8 mouse cellular contexts compared by ENCODE assay signal in the genomic region with DNA sequence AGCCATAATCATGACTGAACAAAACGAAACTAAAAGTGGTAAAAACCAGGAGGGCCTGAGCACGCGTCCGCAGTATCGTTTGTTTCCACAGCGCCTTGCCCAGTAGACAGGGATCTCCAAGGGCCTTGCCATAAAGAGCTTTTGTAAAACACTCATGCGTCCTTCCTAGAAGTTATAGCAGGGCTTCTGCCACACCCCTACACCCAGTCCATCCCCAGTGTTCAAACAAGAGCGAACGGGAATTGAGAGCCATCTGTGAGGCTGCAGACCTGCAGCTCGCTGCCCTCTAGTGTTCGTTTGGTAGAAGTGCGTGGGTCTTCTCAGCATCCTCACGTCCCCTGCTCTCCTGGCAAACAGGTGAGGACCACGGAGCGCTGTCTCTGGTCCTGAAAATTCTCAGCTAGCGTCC. TPM values are rescaled to one million over a fixed set of nuclear protein-coding genes. Genes with fewer than 3 reads are reported as not detected.
DNase-seq lines count a peak whose midpoint lies in the region; ATAC-seq and TF ChIP-seq lines count a peak whose summit lies in the region.

No protein-coding gene starts in this region.

- H3K4me1 ChIP-seq in CH12.LX (ENCODE audit: control insufficient read depth in 1 of 2, insufficient read depth in 2 of 2) = peaks cover 2 to 10% of the 10 kb centered on the region in 2 experiments; a peak in 3 of 4 replicates
- no peaks in the 10 kb centered on the region for H3K4me1 ChIP-seq in heart, embryonic 11.5 days (ENCODE audit: control insufficient read depth, insufficient read depth, low read length)
- no peaks in the 10 kb centered on the region for H3K4me1 ChIP-seq in kidney, embryonic 14.5 days (ENCODE audit: control insufficient read depth, insufficient read depth, low read length)
- no peaks in the 10 kb centered on the region for H3K4me1 ChIP-seq in lung, adult 2 months (ENCODE audit: control insufficient read depth, insufficient read depth, low read length)
- H3K4me1 ChIP-seq in neural tube, embryonic 14.5 days (ENCODE audit: control insufficient read depth, insufficient read depth, low read length) = no peaks in the 10 kb centered on the region

- H3K36me3 ChIP-seq in CH12.LX (replicated peaks in 1 of 2; ENCODE audit: control insufficient read depth in 1 of 2, insufficient read depth in 1 of 2, low read length in 1 of 2) = no peaks in the 10 kb centered on the region
- no peaks in the 10 kb centered on the region for H3K36me3 ChIP-seq in heart, embryonic 11.5 days (ENCODE audit: control insufficient read depth, insufficient read depth, low read length)
- H3K36me3 ChIP-seq in kidney, embryonic 14.5 days (ENCODE audit: control insufficient read depth, insufficient read depth, low read length) = no peaks in the 10 kb centered on the region
- no peaks in the 10 kb centered on the region for H3K36me3 ChIP-seq in neural tube, embryonic 14.5 days (ENCODE audit: control insufficient read depth, insufficient read depth, low read length)

- peak overlapping the region; percentile 49 to 72 (median 56) for H3K4me3 ChIP-seq in CH12.LX (replicated peaks in 1 of 3; ENCODE audit: low read depth in 2 of 3, low read length in 2 of 3, poor library complexity in 1 of 3)
- peak overlapping the region; percentile 30 for H3K4me3 ChIP-seq in heart, embryonic 11.5 days (ENCODE audit: low read depth, low read length)
- peak overlapping the region; percentile 27 for H3K4me3 ChIP-seq in kidney, embryonic 14.5 days (ENCODE audit: low read length)
- peak overlapping the region; percentile 66 for H3K4me3 ChIP-seq in lung, adult 2 months (replicated peaks; ENCODE audit: extremely low read depth, low read depth, low read length)
- H3K4me3 ChIP-seq in neural tube, embryonic 14.5 days (ENCODE audit: low read depth, low read length) = no peak overlapping the region

- H3K9ac ChIP-seq in CH12.LX (ENCODE audit: insufficient read depth, low read depth) = peak overlapping the region; percentile 20; the same call in 1 of the 2 replicates
- 0 out of 2 replicates have a peak overlapping the region, but pooled peaks have one; percentile 39 for H3K9ac ChIP-seq in heart, embryonic 11.5 days (ENCODE audit: low read depth, low read length)
- no peak overlapping the region for H3K9ac ChIP-seq in kidney, embryonic 14.5 days (ENCODE audit: low read depth, low read length)
- H3K9ac ChIP-seq in neural tube, embryonic 14.5 days (replicated peaks; ENCODE audit: low read depth, low read length) = no peak overlapping the region

- WGBS in heart, embryonic 11.5 days (ENCODE audit: insufficient replicate concordance) = 28% methylated on average over 16 of the region's 16 CpGs
- 29% methylated on average over 16 of the region's 16 CpGs for WGBS in kidney, embryonic 14.5 days
- 13% methylated on average over 16 of the region's 16 CpGs for WGBS in lung, adult 2 months
- WGBS in neural tube, embryonic 14.5 days = 26% methylated on average over 16 of the region's 16 CpGs

- peak; percentile 89 for DNase-seq in CH12.LX (ENCODE audit: extremely low read depth)
- DNase-seq in adrenal gland, adult 2 months = peak; percentile 71
- peak; percentile 71 for DNase-seq in embryo, embryonic 9.5 days (ENCODE audit: extremely low spot score)
- peak; percentile 63 for DNase-seq in lung, adult 2 months
- peak; percentile 77 for DNase-seq in thymus, postnatal 14 days

- peak; percentile 65 for TF ChIP-seq POLR2A in CH12.LX (IDR thresholded peaks at IDR 0.05; ENCODE audit: low read depth, low read length)
- TF ChIP-seq POLR2A in lung, adult 2 months (IDR thresholded peaks at IDR 0.05; ENCODE audit: borderline replicate concordance, extremely low read depth, low read depth, low read length) = peak; percentile 47; the same call in 1 of the 2 replicates

- no peaks in the 10 kb centered on the region for H3K79me2 ChIP-seq in CH12.LX (replicated peaks; ENCODE audit: control insufficient read depth, extremely low read depth, insufficient read depth, poor library complexity, severe bottlenecking)

- TF ChIP-seq RAD21 in CH12.LX (IDR thresholded peaks at IDR 0.05; ENCODE audit: low read depth, low read length) = peak; percentile 61

- ATAC-seq in heart, embryonic 11.5 days (replicated peaks; ENCODE audit: insufficient number of reproducible peaks, low FRiP score, low TSS enrichment) = no peak
- peak; percentile 59; the same call in 1 of the 2 replicates for ATAC-seq in kidney, embryonic 14.5 days (ENCODE audit: low FRiP score, low TSS enrichment)
- ATAC-seq in neural tube, embryonic 14.5 days (ENCODE audit: low read depth) = no peak

- H3K27me3 ChIP-seq in CH12.LX (replicated peaks) = peaks cover 30% of the 10 kb centered on the region
- H3K27me3 ChIP-seq in heart, embryonic 11.5 days (ENCODE audit: control insufficient read depth, insufficient read depth, low read length) = no peaks in the 10 kb centered on the region; the same call in 1 of the 2 replicates
- no peaks in the 10 kb centered on the region for H3K27me3 ChIP-seq in kidney, embryonic 14.5 days (ENCODE audit: control insufficient read depth, insufficient read depth, low read length)
- H3K27me3 ChIP-seq in neural tube, embryonic 14.5 days (ENCODE audit: control insufficient read depth, insufficient read depth, low read length) = no peaks in the 10 kb centered on the region

- H3K27ac ChIP-seq in CH12.LX (ENCODE audit: insufficient read depth, low read depth) = no peak overlapping the region
- no peak overlapping the region for H3K27ac ChIP-seq in heart, embryonic 11.5 days (ENCODE audit: low read depth, low read length)
- H3K27ac ChIP-seq in kidney, embryonic 14.5 days (ENCODE audit: low read depth, low read length) = no peak overlapping the region
- H3K27ac ChIP-seq in neural tube, embryonic 14.5 days (ENCODE audit: low read depth, low read length) = no peak overlapping the region

- peak; percentile 60 for TF ChIP-seq EP300 in CH12.LX (IDR thresholded peaks at IDR 0.05; ENCODE audit: low read length)

- peak; percentile 86 to 88 for TF ChIP-seq CTCF in CH12.LX (conservative IDR thresholded peaks at IDR 0.05 in 1 of 2, IDR thresholded peaks at IDR 0.05 in 1 of 2; ENCODE audit: low read depth in 2 of 2, low read length in 2 of 2)
- TF ChIP-seq CTCF in lung, adult 2 months (IDR thresholded peaks at IDR 0.05; ENCODE audit: insufficient read depth, low read length) = peak; percentile 97

- in situ Hi-C loops in CH12.LX (cut with MboI; ENCODE audit: low pct_ligation_motif_present, low pct_unique_long_range_greater_than_20kb, low sequenced_read_pairs) = no loop called here

- H3K4me2 ChIP-seq in CH12.LX (ENCODE audit: insufficient read depth, low read depth, poor library complexity, severe bottlenecking) = peak overlapping the region; percentile 29; the same call in 1 of the 2 replicates
- peak overlapping the region; percentile 62 for H3K4me2 ChIP-seq in heart, embryonic 11.5 days
- H3K4me2 ChIP-seq in kidney, embryonic 14.5 days (replicated peaks; ENCODE audit: low read depth, low read length) = peak overlapping the region; percentile 33
- peak overlapping the region; percentile 36; the same call in 1 of the 2 replicates for H3K4me2 ChIP-seq in neural tube, embryonic 14.5 days (ENCODE audit: low read depth, low read length)

- H3K9me3 ChIP-seq in CH12.LX (replicated peaks; ENCODE audit: low read length) = no peaks in the 10 kb centered on the region
- no peaks in the 10 kb centered on the region for H3K9me3 ChIP-seq in heart, embryonic 11.5 days (replicated peaks; ENCODE audit: control insufficient read depth, low read length)
- no peaks in the 10 kb centered on the region for H3K9me3 ChIP-seq in kidney, embryonic 14.5 days (ENCODE audit: control insufficient read depth, low read length)
- H3K9me3 ChIP-seq in neural tube, embryonic 14.5 days (ENCODE audit: control insufficient read depth, low read length) = no peaks in the 10 kb centered on the region

- dilution Hi-C loops in CH12.LX (cut with MboI; ENCODE audit: extremely low pct_ligation_motif_present, extremely low pct_unique_long_range_greater_than_20kb, low sequenced_read_pairs) = no loop called here

RNA-seq across cellular contexts. Expression of gene Tor1b, which starts 10.2 kb away (rescaled TPM):
- total RNA-seq in CH12.LX (2012; rRNA removed) (25.3 and 31.8 TPM in 2 replicates), CH12.LX (2014; rRNA removed) (30.1 and 31.1 TPM in 2 replicates)
- polyA plus RNA-seq in CH12.LX (2012; ENCODE audit: insufficient read length, low read depth) = 19.5 and 23.1 TPM in 2 replicates
- total RNA-seq in adrenal gland, adult 2 months (2021) = 10 to 100 TPM; 49.6 to 51.2 TPM
- polyA plus RNA-seq in adrenal gland, adult 2 months (2012; rRNA removed) = 61.7 and 81.7 TPM in 2 replicates
- polyA plus RNA-seq in heart, embryonic 11.5 days (2014; fragmentation: Nextera tagmentation; extraction: Ambion mirVana) = 23.3 and 23.7 TPM in 2 replicates
- 31.0 and 39.3 TPM in 2 replicates for polyA plus RNA-seq in kidney, embryonic 14.5 days (2014; fragmentation: Nextera tagmentation; extraction: Ambion mirVana)
- polyA plus RNA-seq in lung, adult 2 months (2012; rRNA removed) = 23.6 and 30.2 TPM in 2 replicates
- polyA plus RNA-seq in neural tube, embryonic 14.5 days (2014; fragmentation: Nextera tagmentation; extraction: Ambion mirVana) = 16.3 and 17.5 TPM in 2 replicates

RNA-seq across cellular contexts. Expression of gene Ptges, which starts 12.9 kb away (rescaled TPM):
- total RNA-seq in CH12.LX (2012; rRNA removed) (0.04 and 0.38 TPM in 2 replicates), CH12.LX (2014; rRNA removed) (not detected in 2 replicates)
- 0.09 TPM in 1 of 2 replicates, not detected in the other for polyA plus RNA-seq in CH12.LX (2012; ENCODE audit: insufficient read length, low read depth)
- total RNA-seq in adrenal gland, adult 2 months (2021) = 10 to 100 TPM; 25.4 to 34.1 TPM
- 37.9 and 73.5 TPM in 2 replicates for polyA plus RNA-seq in adrenal gland, adult 2 months (2012; rRNA removed)
- polyA plus RNA-seq in heart, embryonic 11.5 days (2014; fragmentation: Nextera tagmentation; extraction: Ambion mirVana) = 3.1 and 3.6 TPM in 2 replicates
- polyA plus RNA-seq in kidney, embryonic 14.5 days (2014; fragmentation: Nextera tagmentation; extraction: Ambion mirVana) = 6.1 and 7.2 TPM in 2 replicates
- polyA plus RNA-seq in lung, adult 2 months (2012; rRNA removed) = 39.2 and 42.3 TPM in 2 replicates
- polyA plus RNA-seq in neural tube, embryonic 14.5 days (2014; fragmentation: Nextera tagmentation; extraction: Ambion mirVana) = 1.6 and 1.8 TPM in 2 replicates

RNA-seq across cellular contexts. Expression of gene Tor1a, which starts 25.1 kb away (rescaled TPM):
- 44.9 and 49.5 TPM in 2 replicates for total RNA-seq in CH12.LX (2012; rRNA removed)
- total RNA-seq in CH12.LX (2014; rRNA removed) = 58.2 and 69.6 TPM in 2 replicates
- polyA plus RNA-seq in CH12.LX (2012; ENCODE audit: insufficient read length, low read depth) = 35.0 and 45.6 TPM in 2 replicates
- 10 to 100 TPM; 33.5 to 37.5 TPM for total RNA-seq in adrenal gland, adult 2 months (2021)
- 57.0 and 60.9 TPM in 2 replicates for polyA plus RNA-seq in adrenal gland, adult 2 months (2012; rRNA removed)
- 54.9 and 57.6 TPM in 2 replicates for polyA plus RNA-seq in heart, embryonic 11.5 days (2014; fragmentation: Nextera tagmentation; extraction: Ambion mirVana)
- 71.8 and 80.6 TPM in 2 replicates for polyA plus RNA-seq in kidney, embryonic 14.5 days (2014; fragmentation: Nextera tagmentation; extraction: Ambion mirVana)
- 33.3 and 37.4 TPM in 2 replicates for polyA plus RNA-seq in lung, adult 2 months (2012; rRNA removed)
- polyA plus RNA-seq in neural tube, embryonic 14.5 days (2014; fragmentation: Nextera tagmentation; extraction: Ambion mirVana) = 81.5 and 93.1 TPM in 2 replicates

RNA-seq across cellular contexts. Expression of gene BC005624, which starts 39.4 kb away (rescaled TPM):
- total RNA-seq in CH12.LX (2012; rRNA removed) (43.2 and 49.0 TPM in 2 replicates), CH12.LX (2014; rRNA removed) (40.5 and 43.4 TPM in 2 replicates)
- 68.1 and 94.0 TPM in 2 replicates for polyA plus RNA-seq in CH12.LX (2012; ENCODE audit: insufficient read length, low read depth)
- total RNA-seq in adrenal gland, adult 2 months (2021) = 10 to 100 TPM; 45.3 to 50.7 TPM
- 5.6 and 7.8 TPM in 2 replicates for polyA plus RNA-seq in adrenal gland, adult 2 months (2012; rRNA removed)
- 31.4 and 33.0 TPM in 2 replicates for polyA plus RNA-seq in heart, embryonic 11.5 days (2014; fragmentation: Nextera tagmentation; extraction: Ambion mirVana)
- 48.7 and 52.7 TPM in 2 replicates for polyA plus RNA-seq in kidney, embryonic 14.5 days (2014; fragmentation: Nextera tagmentation; extraction: Ambion mirVana)
- polyA plus RNA-seq in lung, adult 2 months (2012; rRNA removed) = 19.7 and 33.2 TPM in 2 replicates
- 75.7 and 81.5 TPM in 2 replicates for polyA plus RNA-seq in neural tube, embryonic 14.5 days (2014; fragmentation: Nextera tagmentation; extraction: Ambion mirVana)

RNA-seq across cellular contexts. Expression of gene Usp20, which starts 39.5 kb away (rescaled TPM):
- 10.1 and 13.8 TPM in 2 replicates for total RNA-seq in CH12.LX (2012; rRNA removed)
- total RNA-seq in CH12.LX (2014; rRNA removed) = 2.5 and 3.4 TPM in 2 replicates
- 11.0 and 12.0 TPM in 2 replicates for polyA plus RNA-seq in CH12.LX (2012; ENCODE audit: insufficient read length, low read depth)
- 10 to 100 TPM; 24.2 to 38.1 TPM for total RNA-seq in adrenal gland, adult 2 months (2021)
- 21.1 and 32.9 TPM in 2 replicates for polyA plus RNA-seq in adrenal gland, adult 2 months (2012; rRNA removed)
- 11.2 and 14.8 TPM in 2 replicates for polyA plus RNA-seq in heart, embryonic 11.5 days (2014; fragmentation: Nextera tagmentation; extraction: Ambion mirVana)
- 8.7 and 12.5 TPM in 2 replicates for polyA plus RNA-seq in kidney, embryonic 14.5 days (2014; fragmentation: Nextera tagmentation; extraction: Ambion mirVana)
- polyA plus RNA-seq in lung, adult 2 months (2012; rRNA removed) = 14.6 and 18.5 TPM in 2 replicates
- 32.6 and 41.5 TPM in 2 replicates for polyA plus RNA-seq in neural tube, embryonic 14.5 days (2014; fragmentation: Nextera tagmentation; extraction: Ambion mirVana)

Comparison
In these comparisons a context has a peak if more than half of its experiments do, and no peak if none do; other contexts are left out.
1. H3K9ac ChIP-seq: peak in CH12.LX (single experiment) and heart, embryonic 11.5 days (single experiment); none in kidney, embryonic 14.5 days (single experiment) and neural tube, embryonic 14.5 days (single experiment).
2. Peak in every context shown above with its lines, with median percentiles within 50 percentile points of each other: DNase-seq and H3K4me2 ChIP-seq.